ENCODE assay signal across 20 mouse cellular contexts in the genomic region with DNA sequence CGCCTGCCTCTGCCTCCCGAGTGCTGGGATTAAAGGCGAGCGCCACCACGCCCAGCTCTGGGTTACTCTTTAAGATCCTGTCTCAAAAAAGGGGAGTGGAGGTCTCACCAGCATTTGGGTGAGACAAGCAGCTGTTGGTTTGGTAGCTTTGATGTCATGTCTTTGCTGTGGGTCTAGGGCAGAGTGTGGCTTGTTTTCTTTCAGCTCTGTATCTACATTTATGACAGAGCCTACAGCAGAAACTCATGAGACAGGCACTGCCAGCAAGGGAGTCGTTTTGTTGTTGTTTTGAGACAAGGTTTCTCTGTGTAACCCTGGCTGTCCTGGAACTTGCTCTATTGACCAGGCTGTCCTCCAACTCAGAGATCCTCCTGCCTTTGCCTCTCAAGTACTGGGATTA. TPM values are rescaled to one million over a fixed set of nuclear protein-coding genes. Genes with fewer than 3 reads are reported as not detected.
DNase-seq lines count a peak whose midpoint lies in the region; ATAC-seq and TF ChIP-seq lines count a peak whose summit lies in the region.
"Had no signal": no experiment of that assay in that cellular context is flagged by ENCODE, and none has a peak within 500 bp of the region (broad histone marks: within the 10 kb centered on the region; RNA-seq: fewer than 3 reads in every experiment).

No protein-coding gene starts in this region.

- H3K27me3 ChIP-seq in liver, embryonic 12.5 days (replicated peaks), result no peaks in the 10 kb centered on the region
- H3K27me3 ChIP-seq in liver, postnatal 0 days (ENCODE audit: insufficient read depth, low read length), result no peaks in the 10 kb centered on the region
- H3K27me3 ChIP-seq: embryonic facial prominence, embryonic 12.5 days; forebrain, embryonic 15.5 days; heart, embryonic 12.5 days; hindbrain, embryonic 15.5 days had no signal

- peaks cover 31% of the 10 kb centered on the region for H3K36me3 ChIP-seq in liver, embryonic 12.5 days
- 0 out of 2 replicates have a peak, but pooled peaks cover 2% of the 10 kb centered on the region for H3K36me3 ChIP-seq in liver, postnatal 0 days (replicated peaks; ENCODE audit: insufficient read depth, low read length)
- H3K36me3 ChIP-seq: forebrain, embryonic 15.5 days; hindbrain, embryonic 15.5 days had no signal

- 79% methylated on average over 6 of the region's 6 CpGs for WGBS in liver, embryonic 12.5 days (ENCODE audit: insufficient replicate concordance)
- 87% methylated on average over 6 of the region's 6 CpGs for WGBS in liver, postnatal 0 days (ENCODE audit: insufficient replicate concordance)

- H3K9ac ChIP-seq in liver, embryonic 12.5 days, result peak overlapping the region; percentile 39; the same call in 1 of the 2 replicates
- H3K9ac ChIP-seq in liver, postnatal 0 days (replicated peaks), result no peak overlapping the region
- H3K9ac ChIP-seq: embryonic facial prominence, embryonic 12.5 days; forebrain, embryonic 15.5 days; heart, embryonic 12.5 days; hindbrain, embryonic 15.5 days had no signal

- no peak for ATAC-seq in liver, embryonic 12.5 days
- no peak for ATAC-seq in liver, postnatal 0 days
- ATAC-seq: forebrain, embryonic 15.5 days had no signal

- 0 out of 2 replicates have a peak overlapping the region, but pooled peaks have one; percentile 95 for H3K4me2 ChIP-seq in liver, embryonic 12.5 days
- H3K4me2 ChIP-seq in liver, postnatal 0 days (ENCODE audit: low read depth, low read length), result peak overlapping the region; percentile 27; the same call in 1 of the 2 replicates
- H3K4me2 ChIP-seq: embryonic facial prominence, embryonic 12.5 days; forebrain, embryonic 15.5 days; heart, embryonic 12.5 days; hindbrain, embryonic 15.5 days had no signal

- H3K9me3 ChIP-seq in liver, embryonic 12.5 days (replicated peaks), result no peaks in the 10 kb centered on the region
- no peaks in the 10 kb centered on the region for H3K9me3 ChIP-seq in liver, postnatal 0 days (ENCODE audit: low read length)
- H3K9me3 ChIP-seq: embryonic facial prominence, embryonic 12.5 days; forebrain, embryonic 15.5 days; heart, embryonic 12.5 days; hindbrain, embryonic 15.5 days had no signal

- H3K4me1 ChIP-seq in liver, embryonic 12.5 days, result peaks cover 50% of the 10 kb centered on the region
- H3K4me1 ChIP-seq in liver, postnatal 0 days (ENCODE audit: insufficient read depth), result peaks cover 29% of the 10 kb centered on the region

- no peak for TF ChIP-seq CTCF in liver, postnatal 0 days (IDR thresholded peaks at IDR 0.05; ENCODE audit: low read depth)

- TF ChIP-seq EP300 in liver, postnatal 0 days (IDR thresholded peaks at IDR 0.05; ENCODE audit: low read depth), result no peak

- peak overlapping the region; percentile 26; the same call in 1 of the 2 replicates for H3K27ac ChIP-seq in liver, embryonic 12.5 days
- peak overlapping the region; percentile 41; the same call in 1 of the 2 replicates for H3K27ac ChIP-seq in liver, postnatal 0 days (ENCODE audit: low read depth)
- H3K27ac ChIP-seq: embryonic facial prominence, embryonic 12.5 days; forebrain, embryonic 15.5 days; hindbrain, embryonic 15.5 days had no signal

- H3K4me3 ChIP-seq in liver, embryonic 12.5 days, result no peak overlapping the region
- H3K4me3 ChIP-seq in liver, postnatal 0 days (ENCODE audit: low read depth, low read length), result no peak overlapping the region
- H3K4me3 ChIP-seq: embryonic facial prominence, embryonic 12.5 days; heart, embryonic 12.5 days; hindbrain, embryonic 15.5 days had no signal

- no peak for DNase-seq in liver
- peak; percentile 34 for DNase-seq in CD4-positive helper T cell, adult 2 months (ENCODE audit: low read depth, low spot score)
- DNase-seq in T-cell, adult 2 months (ENCODE audit: low spot score), result peak; percentile 18
- no peak for DNase-seq in liver, postnatal 0 days
- no peak for DNase-seq in spleen, postnatal 4 days (ENCODE audit: low spot score in 2 of 2)
- no peak for DNase-seq in embryo, embryonic 11 days
- DNase-seq: adrenal gland, postnatal 10 days; cerebellum, adult 11 months; cerebellum, adult 8-10 months; cerebellum, postnatal 14 days; gastrocnemius, postnatal 10 days had no signal

RNA-seq across cellular contexts. Expression of a gene that starts 2.6 kb away (rescaled TPM):
- polyA plus RNA-seq in liver, embryonic 12.5 days (2016; fragmentation: Nextera tagmentation; extraction: Ambion mirVana), result 7.1 and 7.3 TPM in 2 replicates
- 5.4 and 5.6 TPM in 2 replicates for polyA plus RNA-seq in liver, postnatal 0 days (2015; fragmentation: Nextera tagmentation; extraction: Ambion mirVana)

RNA-seq across cellular contexts. Expression of a gene that starts 20.9 kb away (rescaled TPM):
- 41.1 and 45.5 TPM in 2 replicates for polyA plus RNA-seq in liver, embryonic 12.5 days (2016; fragmentation: Nextera tagmentation; extraction: Ambion mirVana)
- polyA plus RNA-seq in liver, postnatal 0 days (2015; fragmentation: Nextera tagmentation; extraction: Ambion mirVana), result 22.8 and 24.9 TPM in 2 replicates

RNA-seq across cellular contexts. Expression of a gene that starts 41.4 kb away (rescaled TPM):
- not detected in 2 replicates for polyA plus RNA-seq in liver, embryonic 12.5 days (2016; fragmentation: Nextera tagmentation; extraction: Ambion mirVana)
- polyA plus RNA-seq in liver, postnatal 0 days (2015; fragmentation: Nextera tagmentation; extraction: Ambion mirVana), result not detected in 2 replicates
- polyA plus RNA-seq: brain, embryonic 14.5 days; embryonic facial prominence, embryonic 12.5 days; forebrain, embryonic 11.5 days; forebrain, embryonic 15.5 days; heart, embryonic 12.5 days; heart, embryonic 16.5 days; hindbrain, embryonic 11.5 days; hindbrain, embryonic 15.5 days had no signal

RNA-seq across cellular contexts. Expression of a gene that starts 41.6 kb away (rescaled TPM):
- 75.9 and 78.0 TPM in 2 replicates for polyA plus RNA-seq in liver, embryonic 12.5 days (2016; fragmentation: Nextera tagmentation; extraction: Ambion mirVana)
- 50.1 and 55.5 TPM in 2 replicates for polyA plus RNA-seq in liver, postnatal 0 days (2015; fragmentation: Nextera tagmentation; extraction: Ambion mirVana)

RNA-seq across cellular contexts. Expression of a gene that starts 49.4 kb away (rescaled TPM):
- polyA plus RNA-seq in liver, embryonic 12.5 days (2016; fragmentation: Nextera tagmentation; extraction: Ambion mirVana), result 8.1 and 9.2 TPM in 2 replicates
- 5.9 and 6.8 TPM in 2 replicates for polyA plus RNA-seq in liver, postnatal 0 days (2015; fragmentation: Nextera tagmentation; extraction: Ambion mirVana)

Comparison
In these comparisons a context has a peak if more than half of its experiments do, and no peak if none do; other contexts are left out.
1. DNase-seq: peak in CD4-positive helper T cell, adult 2 months (single experiment) and T-cell, adult 2 months (single experiment); none in liver (single experiment), liver, postnatal 0 days (single experiment), spleen, postnatal 4 days (0 of 2) and embryo, embryonic 11 days (single experiment).